Mouse (Mus musculus): ENCODE data around the gene Gpr137.

Gpr137 gene

GRCm38 (mm10) chr19:6892512-6892911 lies 49.8 kb downstream of the Gpr137 start:
- CTCF ChIA-PET = no interaction called here
- POLR2A ChIA-PET = no interaction called here
